Mouse (Mus musculus): ENCODE measurements around the gene Tcf25.

The Tcf25 gene

DNA sequence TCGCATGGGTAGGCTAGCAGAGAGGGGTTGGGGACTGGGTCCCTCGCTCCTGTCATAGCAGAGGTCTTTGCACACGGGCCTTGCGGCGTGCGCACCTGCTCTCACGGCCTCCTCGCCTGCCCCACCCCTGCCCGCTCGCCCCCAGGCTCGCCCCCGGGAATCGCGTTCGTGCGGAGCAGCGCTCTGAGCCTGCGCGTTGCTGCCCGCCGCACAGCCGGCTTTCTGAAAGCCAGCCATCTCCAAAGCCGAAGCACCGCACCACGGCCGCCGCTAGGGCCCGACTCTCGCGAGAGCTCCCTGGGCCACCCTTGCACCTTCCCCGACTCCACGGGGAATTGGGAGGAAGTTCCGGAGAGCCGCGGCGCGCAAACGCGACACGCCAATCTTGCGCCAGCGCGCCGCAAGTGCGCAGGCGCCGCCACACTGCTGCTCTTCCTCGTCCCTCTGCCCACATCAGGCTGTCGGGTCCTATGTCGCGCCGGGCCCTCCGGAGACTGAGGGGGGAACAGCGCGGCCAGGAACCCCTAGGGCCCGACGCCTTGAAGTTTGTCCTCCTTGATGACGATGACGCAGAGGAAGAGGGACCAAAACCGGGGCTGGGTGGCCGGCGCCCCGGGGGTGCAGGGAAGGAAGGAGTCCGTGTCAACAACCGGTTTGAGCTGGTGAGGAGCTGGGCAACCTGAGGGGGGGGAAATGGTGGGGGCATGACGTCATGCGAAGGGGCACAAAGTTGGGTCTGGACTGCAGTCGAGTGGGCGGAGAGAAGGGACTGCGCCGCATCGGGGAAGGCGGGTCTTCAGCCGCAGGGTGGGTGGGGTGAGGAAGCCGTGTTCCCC, at the start of gene Tcf25:
Gene Tcf25 (plus strand): TSS at position 351 of the 836 bp plus-strand sequence.
- DNase-seq: peak; percentile 96

DNA sequence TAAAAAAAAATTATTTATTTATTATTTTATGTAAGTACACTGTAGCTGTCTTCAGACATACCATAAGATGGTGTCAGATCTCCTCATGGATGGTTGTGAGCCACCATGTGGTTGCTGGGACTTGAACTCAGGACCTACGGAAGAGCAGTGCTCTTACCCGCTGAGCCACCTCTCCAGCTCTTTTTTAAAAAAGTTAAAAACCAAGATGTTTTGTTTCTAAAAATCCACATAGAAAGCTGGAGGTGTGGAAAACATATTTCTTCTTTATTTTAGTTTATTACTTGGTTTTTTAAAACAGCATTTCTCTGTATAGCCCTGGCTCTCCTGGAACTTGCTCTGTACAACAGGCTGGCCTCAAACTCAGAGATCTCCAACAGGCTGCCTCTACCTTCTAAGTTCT, 45.0 kb upstream of the Tcf25 start:
- DNase-seq: no peak

DNA sequence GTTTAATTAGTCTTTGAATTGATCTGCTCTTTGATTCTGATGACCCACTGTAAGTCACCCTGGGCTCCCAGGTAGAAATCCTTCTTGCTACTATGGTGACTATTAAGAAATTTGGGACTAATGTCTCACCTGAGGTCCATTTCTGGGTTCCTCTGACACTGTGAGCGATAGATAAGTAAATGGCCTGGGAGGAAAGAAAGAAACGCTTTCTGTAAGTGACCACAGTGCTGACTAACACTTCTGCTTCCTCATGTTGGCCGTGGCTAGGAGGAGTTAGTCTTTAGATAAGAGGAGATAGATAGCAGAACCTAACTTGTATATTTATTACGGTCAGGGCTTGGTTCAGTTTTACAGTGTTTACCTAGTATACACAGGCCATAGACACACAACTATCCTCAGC, 44.2 kb upstream of the Tcf25 start:
- no peak for DNase-seq

DNA sequence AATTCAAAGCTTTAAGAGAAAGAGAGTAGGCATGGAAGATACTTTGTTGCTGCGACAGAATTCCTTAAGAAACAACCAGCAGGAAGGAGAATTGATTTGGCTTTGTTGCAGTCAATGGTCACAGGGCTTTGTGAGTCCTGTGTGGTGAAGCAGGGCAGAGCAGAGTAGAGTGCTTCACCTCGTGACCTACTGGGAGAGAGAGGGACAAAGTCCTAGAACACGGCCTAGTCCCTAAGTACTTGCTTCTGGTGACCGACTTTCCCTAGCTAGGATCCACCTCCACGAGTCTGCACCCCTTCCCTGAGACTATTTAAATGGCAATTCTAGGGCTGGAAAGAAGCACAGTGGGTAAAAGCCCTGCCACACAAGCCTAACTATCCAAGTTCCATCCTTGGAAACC, 43.6 kb upstream of the Tcf25 start:
- DNase-seq: no peak

DNA sequence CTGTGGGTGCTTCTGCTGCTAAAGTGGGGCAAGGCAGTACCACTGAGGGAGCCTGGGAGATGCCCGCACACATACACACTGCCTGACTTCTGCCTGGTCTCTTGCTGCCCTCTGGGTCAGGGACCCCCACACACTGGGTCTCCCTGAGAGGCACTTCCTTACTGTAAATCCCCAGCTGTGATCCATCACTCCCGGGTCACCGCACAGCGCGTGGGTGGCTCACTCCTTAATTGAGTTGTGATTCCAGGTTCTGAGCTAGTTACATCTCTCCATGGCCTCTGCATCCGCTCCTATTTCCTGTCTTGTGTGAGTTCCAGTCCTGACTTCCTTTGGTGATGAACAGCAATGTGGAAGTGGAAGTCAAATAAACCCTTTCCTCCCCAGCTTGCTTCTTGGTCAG, 42.9 kb upstream of the Tcf25 start:
- DNase-seq: no peak

DNA sequence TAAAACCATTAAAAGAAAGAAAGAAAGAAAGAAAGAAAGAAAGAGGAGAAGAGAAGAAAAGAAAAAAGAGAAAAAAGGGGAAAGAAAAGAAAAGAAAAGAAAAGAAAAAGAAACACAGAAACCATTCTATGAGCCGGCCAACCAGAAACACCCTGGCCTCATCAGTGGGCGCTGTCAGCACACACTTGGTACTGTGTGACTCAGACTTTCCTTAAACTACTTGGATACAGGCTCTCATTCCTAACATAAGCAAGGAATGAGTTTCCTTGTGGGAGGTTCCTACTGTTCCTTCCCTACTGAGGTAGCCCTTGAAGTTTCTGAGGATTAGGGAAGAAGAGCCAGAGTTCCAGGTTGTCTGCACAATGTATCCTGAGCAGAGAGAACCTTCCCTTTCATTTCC, 42.3 kb upstream of the Tcf25 start:
- DNase-seq: no peak

DNA sequence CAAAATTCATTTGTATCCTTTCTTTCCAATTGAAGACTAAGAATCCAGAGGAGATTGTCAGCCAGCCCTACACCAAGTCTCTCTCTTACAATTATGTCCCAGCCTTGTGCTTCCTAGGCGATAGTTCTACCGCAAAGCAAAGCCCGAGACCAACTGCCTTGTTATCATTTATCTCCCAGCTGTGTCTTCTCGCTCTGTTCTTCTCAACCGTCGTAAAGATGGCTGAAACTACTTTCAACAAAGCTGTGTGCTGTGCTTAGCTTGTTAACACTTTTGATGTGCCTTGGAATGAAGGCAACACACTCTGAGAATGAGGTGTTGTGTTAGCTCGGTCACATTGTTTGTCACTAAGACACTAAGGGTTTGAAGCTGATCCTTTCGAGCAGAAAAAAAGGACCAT, 41.7 kb upstream of the Tcf25 start:
- no peak for DNase-seq

DNA sequence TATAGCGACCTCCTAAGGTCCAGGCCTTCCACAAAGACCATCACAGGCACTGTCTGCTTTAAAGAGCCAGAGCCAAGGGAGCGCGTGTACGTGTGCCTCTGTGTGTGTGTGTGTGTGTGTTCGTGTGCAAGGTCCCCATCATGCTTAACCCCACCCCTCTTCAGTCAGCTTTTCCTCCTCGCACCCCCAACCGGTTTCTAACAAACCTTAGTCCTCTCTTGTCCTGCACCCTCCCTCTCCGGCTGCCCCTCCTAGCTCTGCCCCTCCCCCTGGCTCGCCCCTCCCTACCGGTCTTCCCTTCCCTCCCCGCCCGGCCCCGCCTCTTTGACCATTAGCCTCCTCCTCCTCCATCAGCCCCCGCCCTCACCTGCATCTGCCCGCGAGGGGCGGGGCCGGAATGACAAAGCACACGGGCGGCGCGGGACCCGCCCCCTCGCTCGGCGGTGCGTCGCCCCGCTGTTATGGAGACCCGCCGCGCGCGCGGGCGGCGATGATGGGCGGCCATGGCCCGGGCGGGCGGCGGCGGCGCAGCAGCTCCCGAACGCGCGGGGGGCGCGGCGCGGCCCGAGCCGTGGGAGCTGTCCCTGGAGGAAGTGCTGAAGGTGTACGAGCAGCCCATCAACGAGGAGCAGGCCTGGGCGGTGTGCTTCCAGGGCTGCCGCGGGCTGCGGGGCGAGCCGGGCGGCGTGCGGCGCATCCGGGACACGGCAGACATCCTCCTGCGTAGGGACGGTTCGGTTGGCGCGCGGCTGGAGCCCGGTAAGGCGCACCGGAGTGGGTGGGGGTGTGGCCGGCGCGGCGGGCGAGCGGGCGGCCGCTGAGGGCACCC, 41.1 kb upstream of the Tcf25 start, which contains the start of gene Spire2:
Gene Spire2 (plus strand): TSS at position 452 of the 829 bp plus-strand sequence.
- peak; percentile 82 for DNase-seq

DNA sequence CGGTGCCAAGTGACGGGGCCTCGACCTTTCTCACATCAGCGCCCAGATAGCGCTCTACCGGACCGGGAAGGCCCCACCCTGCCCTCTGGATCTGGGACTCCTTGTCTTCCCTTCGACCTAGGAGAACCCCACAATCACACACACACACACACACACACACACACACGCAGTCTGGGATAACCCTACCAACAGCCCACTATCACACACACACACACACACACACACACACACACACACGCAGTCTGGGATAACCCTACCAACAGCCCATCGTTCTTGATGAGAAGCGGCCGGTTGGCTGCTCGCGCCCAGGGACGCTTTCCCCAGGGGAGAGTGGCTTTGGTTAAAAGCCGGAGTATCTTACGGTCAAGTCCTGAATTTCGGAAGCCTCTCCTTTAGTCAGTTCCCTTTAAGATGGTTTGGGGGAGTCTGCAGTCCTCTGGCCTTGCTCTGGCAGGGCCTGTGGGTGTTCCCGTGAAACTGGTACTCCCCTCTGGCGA, 40.4 kb upstream of the Tcf25 start:
- DNase-seq: peak; percentile 44

DNA sequence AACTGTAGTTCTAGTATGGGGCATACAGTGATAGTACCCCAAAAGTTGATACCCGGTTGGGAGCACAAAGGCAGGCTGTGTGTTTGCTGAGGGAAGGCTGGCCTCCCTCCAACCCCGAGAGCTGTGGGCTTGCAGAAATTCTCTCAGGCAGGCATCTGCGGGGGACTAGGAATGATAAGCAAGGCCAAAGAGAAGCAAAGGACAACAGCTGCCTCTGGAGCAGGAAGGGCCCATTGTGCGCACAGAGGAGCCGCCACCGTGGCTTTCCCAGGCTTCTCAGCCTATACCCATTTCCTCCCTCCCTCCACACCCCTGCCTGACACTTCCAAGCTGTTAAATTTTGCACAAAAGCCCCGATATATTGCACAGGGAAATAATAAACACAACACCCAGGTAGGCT, 39.7 kb upstream of the Tcf25 start:
- DNase-seq: peak; percentile 41

DNA sequence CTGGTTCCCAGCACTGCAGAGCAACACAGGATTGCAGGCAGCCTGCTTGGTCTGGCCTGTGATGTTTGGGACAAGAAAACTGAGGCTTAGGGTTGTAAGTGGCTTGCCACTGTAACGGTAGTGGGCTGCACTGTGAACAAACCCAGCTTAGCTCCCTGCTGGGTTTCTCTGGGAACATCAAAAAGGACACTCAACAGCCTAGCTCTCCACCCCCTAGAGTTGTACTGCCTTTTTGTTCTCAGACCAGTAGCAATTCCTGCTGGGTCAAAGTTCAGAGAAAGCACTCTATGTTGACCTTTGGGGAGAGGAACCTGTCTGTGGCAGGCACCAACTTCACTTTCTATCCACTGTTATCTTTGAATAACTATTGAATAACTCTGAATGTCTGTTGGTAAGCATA, 39.1 kb upstream of the Tcf25 start:
- DNase-seq: no peak

DNA sequence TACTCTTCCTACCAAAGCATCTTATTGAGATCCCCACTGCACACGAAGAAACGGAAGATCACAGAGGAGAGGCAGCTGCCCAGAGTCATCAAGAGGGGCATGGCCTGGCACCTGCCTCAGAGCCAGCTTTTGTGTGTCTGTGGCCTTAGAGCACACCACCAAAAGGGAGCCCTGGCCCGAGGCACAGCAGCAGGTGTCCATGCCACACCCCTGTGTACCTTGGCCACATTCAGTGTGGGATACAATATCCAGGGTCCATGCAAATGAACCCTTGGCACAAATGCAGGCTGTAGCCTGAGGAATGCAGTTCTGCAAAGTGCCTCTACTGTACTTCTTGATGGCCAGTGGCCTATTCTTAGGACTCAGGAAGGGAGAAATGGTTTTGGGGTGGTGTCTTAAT, 36.1 kb upstream of the Tcf25 start:
- DNase-seq: no peak

DNA sequence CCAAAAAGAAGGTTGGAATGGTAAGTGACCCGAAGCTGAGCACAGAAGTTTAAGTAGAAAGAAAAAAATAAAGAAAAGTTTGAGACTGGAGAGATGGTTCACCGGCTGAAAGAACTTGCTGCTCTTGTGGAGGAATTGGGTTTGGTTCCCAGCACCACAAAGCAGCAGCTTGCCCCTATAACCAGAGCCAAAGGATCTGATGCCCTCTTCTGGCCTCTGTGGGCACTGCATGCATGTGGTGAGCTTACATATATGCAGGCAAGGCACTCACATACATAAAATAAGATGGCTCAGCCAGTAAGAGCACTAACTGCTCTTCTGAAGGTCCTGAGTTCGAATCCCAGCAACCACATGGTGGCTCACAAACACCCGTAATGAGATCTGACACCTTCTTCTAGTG, 33.5 kb upstream of the Tcf25 start:
- DNase-seq: no peak

DNA sequence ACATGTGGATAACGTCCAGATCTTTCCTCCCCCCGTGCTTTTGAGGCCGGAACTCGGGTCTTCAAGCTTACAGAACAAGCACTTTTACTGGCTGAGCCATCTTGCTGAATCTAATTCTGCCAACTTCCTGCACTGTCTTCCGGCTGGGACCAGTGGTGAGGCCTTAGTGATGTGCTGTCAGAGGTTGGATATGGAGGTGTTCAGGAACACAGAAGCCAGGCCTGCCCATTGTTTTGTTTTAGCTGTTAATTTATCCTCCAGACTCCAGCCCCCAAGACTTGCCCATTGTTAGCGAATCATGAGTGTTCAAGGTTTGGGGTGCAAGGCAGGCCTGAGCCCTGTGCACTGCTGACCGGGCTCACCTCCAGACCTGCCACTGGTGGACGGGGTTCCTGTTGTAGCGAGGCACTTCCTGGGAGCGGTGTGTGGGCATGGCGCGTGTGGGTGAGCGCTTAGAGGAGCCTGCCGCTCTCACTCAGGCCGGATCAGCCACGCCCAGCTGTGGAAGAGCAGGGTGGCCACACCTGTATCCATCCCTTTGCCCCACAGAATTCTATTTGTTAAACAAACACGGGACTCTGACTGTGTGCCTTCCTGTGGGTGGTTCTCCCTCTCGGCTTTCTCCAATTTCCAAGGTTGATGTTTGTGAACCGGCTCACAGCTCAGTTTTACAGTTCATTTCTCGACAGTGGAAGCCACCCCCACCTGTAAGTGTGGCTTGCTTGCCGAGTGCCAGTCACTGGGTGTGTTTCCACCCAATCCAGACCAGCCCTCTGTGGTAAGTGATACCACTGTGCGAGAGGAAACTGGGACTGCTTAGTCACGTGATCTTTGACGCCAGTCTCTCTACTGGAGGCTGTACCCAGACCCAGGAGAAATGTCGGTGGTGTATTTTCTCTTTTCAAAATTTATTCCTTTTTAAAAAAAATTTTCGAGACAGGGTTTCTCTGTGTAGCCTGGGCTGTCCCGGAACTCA, 32.2 kb upstream of the Tcf25 start:
- no peak for DNase-seq

DNA sequence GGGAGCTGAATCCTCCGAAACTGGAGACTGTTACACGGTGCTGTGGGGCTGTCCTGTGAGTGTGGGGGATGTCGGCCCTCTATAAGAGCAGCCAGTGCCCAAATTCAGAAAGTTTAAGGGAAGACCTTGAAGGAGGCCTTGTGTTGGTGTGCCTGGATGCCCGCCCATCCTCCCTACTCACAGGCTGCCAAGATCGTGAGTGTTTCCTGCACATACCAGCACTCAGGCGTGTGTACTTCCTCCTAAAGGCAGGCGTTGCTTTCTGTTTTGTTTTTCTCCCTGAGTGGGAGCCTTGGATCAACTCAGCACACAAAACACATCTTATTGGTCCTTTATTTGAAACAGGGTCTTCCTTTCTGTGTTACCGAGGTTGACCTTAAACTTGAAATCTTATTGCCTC, 31.3 kb upstream of the Tcf25 start:
- DNase-seq: no peak

DNA sequence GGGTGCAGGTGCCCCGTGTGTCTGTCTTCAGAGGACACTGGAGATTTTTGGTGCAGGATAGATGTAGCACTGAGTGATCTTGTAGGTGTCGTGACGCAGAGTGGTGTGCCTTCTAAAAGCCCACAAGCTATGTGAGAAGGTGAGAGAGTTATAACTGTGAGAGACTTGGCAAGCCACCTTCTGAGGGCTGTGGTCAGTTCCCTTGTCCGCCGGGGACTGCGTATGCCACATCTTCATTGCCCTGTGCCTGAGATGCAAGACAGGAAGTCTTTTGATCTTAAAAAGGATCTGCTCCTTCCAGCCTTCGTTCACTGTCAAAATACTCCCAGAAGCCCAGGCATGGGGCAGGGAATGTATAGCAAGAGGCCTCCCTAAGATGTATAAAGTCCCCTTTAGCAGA, 30.6 kb upstream of the Tcf25 start:
- DNase-seq: no peak

DNA sequence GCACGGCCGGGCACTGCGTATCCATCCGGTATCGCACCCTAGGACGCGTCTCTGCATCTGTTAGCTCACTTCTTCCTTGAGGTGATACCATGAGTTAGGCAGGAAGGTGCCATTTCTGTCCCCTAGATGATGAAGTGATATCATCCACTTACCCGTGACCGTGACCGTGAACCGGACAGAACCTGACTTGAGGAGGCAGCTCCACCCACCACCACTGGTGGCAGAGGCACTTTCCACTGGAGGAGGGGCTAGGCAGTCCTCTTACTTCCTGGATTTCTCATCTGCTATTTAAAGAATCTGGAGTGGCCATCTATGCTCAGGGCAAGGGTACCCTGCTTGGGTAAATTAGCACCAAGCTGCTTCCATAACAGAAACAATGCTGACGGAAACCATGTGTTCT, 30.1 kb upstream of the Tcf25 start:
- no peak for DNase-seq

DNA sequence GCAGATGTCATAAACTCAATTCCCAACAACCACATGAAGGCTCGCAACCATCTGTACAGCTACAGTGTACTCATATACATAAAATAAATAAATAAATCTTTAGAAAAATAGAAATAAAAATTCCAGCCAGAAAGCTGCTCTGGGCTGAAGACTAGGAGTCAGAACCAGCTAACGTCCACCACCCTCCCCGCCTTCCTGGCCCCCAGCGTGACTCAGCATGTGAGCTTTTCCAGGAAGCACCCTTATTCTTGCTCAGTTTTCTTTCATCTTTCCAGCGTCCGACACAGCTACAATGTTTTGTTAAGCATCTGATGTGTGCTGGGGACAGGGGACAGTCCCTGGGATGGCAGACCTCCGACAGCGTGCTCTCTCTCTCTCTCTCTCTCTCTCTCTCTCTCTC, 28.4 kb upstream of the Tcf25 start:
- no peak for DNase-seq

DNA sequence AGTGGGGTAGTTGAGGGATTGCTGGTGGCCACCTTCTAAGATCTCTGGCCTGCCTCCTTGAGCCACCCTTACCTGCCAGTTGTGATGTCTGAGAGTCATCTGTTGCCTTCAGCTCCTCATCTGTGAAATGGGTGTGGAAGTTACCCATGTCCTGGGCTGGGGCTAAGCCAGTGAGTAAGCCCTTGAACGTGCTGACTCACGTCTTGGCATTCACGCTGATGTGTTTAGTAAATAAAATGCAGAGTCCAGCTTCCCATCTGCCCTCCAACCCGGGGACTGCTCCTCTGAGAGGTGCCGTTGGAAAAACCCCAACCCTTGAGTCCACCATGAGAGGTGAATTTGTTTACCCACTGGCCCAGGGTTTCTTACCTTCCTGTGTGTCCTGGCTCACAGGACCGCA, 27.7 kb upstream of the Tcf25 start:
- no peak for DNase-seq

DNA sequence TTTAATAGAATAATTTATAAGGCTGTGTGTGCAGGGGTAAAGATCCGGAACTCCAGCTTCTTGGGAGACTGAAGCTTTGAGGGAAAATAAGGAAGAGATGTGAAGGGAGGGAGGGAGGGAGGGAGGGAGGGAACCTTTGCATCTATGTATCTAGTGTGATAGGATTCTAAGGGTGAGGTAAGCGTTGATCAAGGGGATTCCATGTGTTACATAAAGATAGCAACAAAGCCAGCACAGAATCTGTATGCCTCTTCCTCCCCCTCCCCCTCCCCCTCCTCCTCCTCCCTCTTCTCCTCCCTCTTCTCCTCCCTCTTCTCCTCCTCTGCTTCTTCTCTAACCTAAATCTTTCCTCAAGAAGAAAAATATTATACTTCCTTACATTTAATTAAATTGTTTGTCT, 26.3 kb upstream of the Tcf25 start:
- no peak for DNase-seq

DNA sequence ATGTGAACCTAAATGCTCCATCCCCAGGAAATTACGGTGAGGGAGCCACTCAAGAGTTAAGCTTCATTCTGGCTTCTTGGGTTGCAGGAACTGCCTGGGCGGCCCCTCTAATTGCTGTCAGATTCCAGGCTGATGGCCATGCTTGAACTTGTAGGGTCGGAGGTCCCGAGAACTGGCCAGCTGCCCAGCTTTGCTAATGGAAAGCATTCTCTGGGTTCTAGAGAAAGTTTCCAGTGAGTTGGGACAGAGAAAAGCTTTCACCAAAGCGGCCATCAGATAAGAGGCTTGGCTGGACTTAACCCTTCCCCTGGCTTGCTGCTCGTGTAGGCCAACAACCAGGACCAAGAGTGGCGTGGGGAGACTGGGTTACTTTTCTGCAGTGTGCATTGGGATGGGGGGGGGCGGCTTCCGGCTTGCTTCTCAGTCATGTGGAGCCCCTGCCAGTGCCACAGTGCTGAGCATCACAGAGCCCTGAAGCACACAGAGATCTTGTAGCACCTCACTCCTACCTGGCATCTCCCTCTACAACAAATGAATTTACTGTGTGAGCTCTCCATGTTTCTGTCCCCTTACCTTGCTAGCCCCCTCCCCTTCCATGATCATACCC, 25.2 kb upstream of the Tcf25 start:
- peak; percentile 75 for DNase-seq

DNA sequence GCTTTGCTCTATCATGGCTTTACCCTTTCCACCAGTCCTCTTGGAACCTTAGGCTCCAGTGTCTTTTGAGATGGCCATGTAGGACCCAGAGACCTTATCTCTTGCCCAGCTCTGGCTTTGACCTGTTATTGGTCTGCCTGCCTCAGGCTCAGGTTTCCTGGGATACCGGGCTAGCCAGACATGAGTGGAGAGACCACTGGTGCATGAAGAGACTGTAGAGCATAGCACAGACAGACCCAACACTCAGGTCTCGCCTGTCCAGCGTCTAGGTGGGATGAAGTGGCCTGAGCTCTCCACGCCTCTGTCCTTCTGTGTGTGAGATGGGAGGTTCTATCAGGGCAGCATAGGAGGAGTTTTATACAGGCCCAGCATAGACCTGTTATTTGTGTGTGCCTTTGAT, 24.5 kb upstream of the Tcf25 start:
- no peak for DNase-seq
